Mouse (Mus musculus) liver, embryonic 14.5 days (tissue): ENCODE results near the gene Nrxn1. TPM values are rescaled to one million over a fixed set of nuclear protein-coding genes. Genes with fewer than 3 reads are reported as not detected.

ENCODE experiments used
- ATAC-seq: fragments of 200-750 bp; cut with Nextera tagmentation; 2 replicates; pipeline ENCODE4 v1.8.0; 2017; ENCODE audit warnings: moderate number of reproducible peaks, mild to moderate bottlenecking, moderate library complexity; ENCODE audit not compliant: insufficient read depth
- DNase-seq, 3 experiments: peaks; one replicate each; pipeline ENCODE4 v3.0.0-alpha.2; 2012 to 2013; ENCODE audit warnings: low read depth in 3 of 3, low spot score in 3 of 3
- H3K27ac ChIP-seq: fragments of 300-500 bp; sonication (generic); 2 replicates; pipeline ENCODE4 v1.5.1; 2014; ENCODE audit warnings: moderate library complexity, mild to moderate bottlenecking, control low read depth, inconsistent platforms
- H3K27me3 ChIP-seq: fragments of 300-500 bp; sonication (generic); 2 replicates; pipeline ENCODE4 v1.6.1; 2014; ENCODE audit warnings: mild to moderate bottlenecking, low read length, moderate library complexity; ENCODE audit not compliant: control insufficient read depth, insufficient read depth
- H3K36me3 ChIP-seq: fragments of 300-500 bp; sonication (generic); replicated peaks from 2 replicates; pipeline ENCODE4 v1.6.1; 2014; ENCODE audit warnings: low read depth; ENCODE audit not compliant: control insufficient read depth, insufficient read depth
- H3K4me1 ChIP-seq, 2 experiments: fragments of 200-500 bp in 1 of 2; fragments of 300-500 bp in 1 of 2; sonication (generic) in 1 of 2; replicated peaks; 2 replicates each; pipeline ENCODE4 v1.6.1; 2012 to 2014; ENCODE audit warnings: antibody characterized with exemption in 1 of 2, inconsistent platforms in 1 of 2, low read length in 1 of 2; ENCODE audit not compliant: control insufficient read depth in 2 of 2, insufficient read depth in 2 of 2
- H3K4me2 ChIP-seq: fragments of 300-500 bp; sonication (generic); 2 replicates; pipeline ENCODE4 v1.6.1; 2014; ENCODE audit warnings: low read depth, mild to moderate bottlenecking, control low read depth, moderate library complexity
- H3K4me3 ChIP-seq, 2 experiments: fragments of 200-500 bp in 1 of 2; fragments of 300-500 bp in 1 of 2; sonication (generic) in 1 of 2; 2 replicates each; pipeline ENCODE4 v1.5.1; 2012 to 2014; ENCODE audit warnings: low read depth in 2 of 2, low read length in 2 of 2, mild to moderate bottlenecking in 2 of 2, control low read depth in 1 of 2, inconsistent platforms in 1 of 2, moderate library complexity in 1 of 2; ENCODE audit not compliant: insufficient read depth in 1 of 2
- H3K9ac ChIP-seq: fragments of 300-500 bp; sonication (generic); replicated peaks from 2 replicates; pipeline ENCODE4 v1.6.1; 2014; ENCODE audit warnings: mild to moderate bottlenecking, control low read depth, moderate library complexity
- H3K9me3 ChIP-seq: fragments of 300-500 bp; sonication (generic); 2 replicates; pipeline ENCODE4 v1.6.1; 2016; ENCODE audit warnings: low read length, mixed read lengths; ENCODE audit not compliant: control insufficient read depth
- CTCF ChIP-seq: IDR thresholded peaks from 2 replicates; pipeline ENCODE4 v1.5.1; 2016; ENCODE audit warnings: antibody characterized with exemption, low read depth, control low read depth
- EP300 ChIP-seq: IDR thresholded peaks from 2 replicates; pipeline ENCODE4 v1.6.1; 2016; ENCODE audit warnings: antibody characterized with exemption, low read depth
- WGBS: fragments of 180-500 bp; shearing (Covaris S2); extraction: QIAGEN DNeasy Blood & Tissue Kit; methylation state at CpG from one replicate; pipeline ENCODE4 v1.1.7; 2014; ENCODE audit not compliant: insufficient replicate concordance; 5-methylcytosine and 5-hydroxymethylcytosine counted together
- polyA plus RNA-seq, 2 experiments: library from polyadenylated mRNA; depleted of rRNA in 1 of 2; stranded (reverse) in 1 of 2; unstranded in 1 of 2; fragments of >200 nt; fragmentation: Nextera tagmentation in 1 of 2; extraction: Ambion mirVana in 1 of 2; gene quantifications; 2 replicates each; pipeline versions ENCODE4 v1.2.1 to v1.2.3; 2012 to 2014

Gene Nrxn1
- polyA plus RNA-seq, 2 experiments = 0.03 to 0.14 TPM

GRCm38 (mm10) chr17:90569877-90570276 lies 523.0 kb downstream of the Nrxn1 start:
- H3K27ac ChIP-seq = no peak overlapping the region
- DNase-seq (no peak), ATAC-seq (no peak)
- TF ChIP-seq EP300 (no peak), CTCF (no peak)
- no peaks in the 10 kb centered on the region for H3K9me3 ChIP-seq
- 47% methylated on average over 2 of the region's 2 CpGs for WGBS
- no peaks in the 10 kb centered on the region for H3K27me3 ChIP-seq
- H3K4me3 ChIP-seq = no peak overlapping the region
- no peak overlapping the region for H3K4me2 ChIP-seq
- no peaks in the 10 kb centered on the region for H3K36me3 ChIP-seq
- no peak overlapping the region for H3K9ac ChIP-seq
- H3K4me1 ChIP-seq = no peaks in the 10 kb centered on the region

DNA sequence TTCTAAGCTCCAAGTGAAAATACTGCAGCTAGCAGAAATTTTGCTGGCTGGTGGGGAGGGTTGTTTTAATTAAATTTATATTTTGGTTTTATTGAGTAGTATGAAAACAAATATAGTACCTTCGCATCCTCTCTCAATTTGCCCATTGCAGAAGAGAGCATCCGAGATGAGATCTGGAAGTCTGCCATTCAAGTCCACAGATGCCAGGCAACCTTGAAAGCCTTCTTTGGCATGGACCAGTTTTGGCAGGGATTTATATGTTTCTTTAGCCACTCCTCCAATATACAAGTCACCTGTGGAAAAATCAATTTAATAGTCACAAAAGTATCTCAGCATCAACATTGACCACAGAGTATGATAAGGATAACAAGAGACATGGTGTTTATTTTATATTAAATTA lies 527.7 kb downstream of the Nrxn1 start:
- no peak overlapping the region for H3K9ac ChIP-seq
- DNase-seq (no peak), ATAC-seq (no peak)
- no peaks in the 10 kb centered on the region for H3K4me1 ChIP-seq
- H3K27me3 ChIP-seq = no peaks in the 10 kb centered on the region
- no peak overlapping the region for H3K4me2 ChIP-seq
- no peaks in the 10 kb centered on the region for H3K36me3 ChIP-seq
- no peak overlapping the region for H3K4me3 ChIP-seq
- no peaks in the 10 kb centered on the region for H3K9me3 ChIP-seq
- H3K27ac ChIP-seq = no peak overlapping the region
- WGBS = 61% methylated on average over 2 of the region's 2 CpGs
- TF ChIP-seq CTCF (no peak), EP300 (no peak)

DNA sequence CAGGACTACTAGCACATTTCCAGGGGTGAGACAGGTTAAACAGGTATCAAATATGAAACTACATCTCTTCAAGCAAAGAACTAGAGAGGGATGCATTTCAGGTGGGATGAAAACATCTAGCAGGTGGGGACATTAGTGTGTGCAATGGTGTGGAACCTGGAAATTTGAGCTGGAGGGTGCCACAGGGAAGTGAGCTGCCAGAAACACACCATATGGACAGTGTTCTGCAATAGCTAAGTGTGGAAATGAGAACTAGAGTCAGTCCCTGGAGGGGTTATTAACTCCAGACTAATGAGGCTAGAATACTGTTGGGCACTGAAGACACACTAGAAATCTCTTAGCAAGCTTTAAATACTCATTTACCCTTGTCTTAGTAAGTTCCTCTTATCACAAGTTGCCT lies 536.5 kb downstream of the Nrxn1 start:
- Histone ChIP-seq H3K4me3 (no peak overlapping the region), H3K4me2 (no peak overlapping the region), H3K4me1 (no peaks in the 10 kb centered on the region), H3K36me3 (no peaks in the 10 kb centered on the region), H3K9ac (no peak overlapping the region), H3K9me3 (no peaks in the 10 kb centered on the region), H3K27ac (no peak overlapping the region), H3K27me3 (no peaks in the 10 kb centered on the region)
- no peak for DNase-seq
- ATAC-seq = no peak
- TF ChIP-seq CTCF = no peak
- TF ChIP-seq EP300 = no peak

DNA sequence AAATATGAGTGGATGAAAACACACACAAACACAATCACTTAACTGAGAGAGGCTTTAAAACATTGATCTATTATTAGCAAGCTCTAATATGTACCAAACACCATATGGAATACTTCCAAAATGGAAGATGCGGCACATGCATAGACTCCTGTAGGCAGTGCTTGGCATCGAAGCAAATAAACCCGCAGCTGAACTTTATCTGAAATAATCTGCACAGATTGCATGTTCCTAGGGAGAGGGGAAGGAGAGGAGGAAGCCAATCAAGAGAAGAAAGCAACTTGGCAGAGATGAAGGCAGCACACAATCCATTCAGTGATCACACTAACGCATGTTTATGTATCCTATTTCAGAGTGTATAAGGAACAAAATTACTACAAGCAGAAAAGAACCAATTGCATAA lies 542.5 kb downstream of the Nrxn1 start:
- no peak for TF ChIP-seq EP300
- TF ChIP-seq CTCF = no peak
- Histone ChIP-seq H3K9ac (no peak overlapping the region), H3K9me3 (no peaks in the 10 kb centered on the region), H3K27me3 (no peaks in the 10 kb centered on the region), H3K4me1 (no peaks in the 10 kb centered on the region), H3K4me3 (no peak overlapping the region), H3K4me2 (no peak overlapping the region), H3K27ac (no peak overlapping the region), H3K36me3 (no peaks in the 10 kb centered on the region)
- 75% methylated on average over 4 of the region's 4 CpGs for WGBS
- ATAC-seq (no peak), DNase-seq (no peak)

DNA sequence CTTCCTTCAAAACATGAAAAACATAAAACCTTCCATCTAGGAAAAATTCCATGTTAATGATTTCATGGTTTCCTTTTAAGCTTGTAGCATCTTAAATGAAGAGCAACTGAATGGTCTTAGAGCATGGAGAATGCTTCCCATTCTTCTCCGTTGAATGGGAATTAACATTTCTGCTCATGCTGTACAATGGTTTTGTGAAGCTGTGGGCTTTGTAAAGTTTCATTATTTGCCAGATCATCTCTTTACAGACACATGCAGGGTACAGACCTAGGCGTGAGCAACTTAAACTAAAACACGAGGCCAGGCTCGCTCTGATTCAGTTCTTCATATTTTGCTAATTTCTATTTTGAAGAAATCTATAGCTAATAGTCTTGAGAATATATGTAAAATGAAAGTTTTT lies 546.1 kb downstream of the Nrxn1 start:
- no peak for ATAC-seq
- H3K4me3 ChIP-seq = no peak overlapping the region
- H3K27ac ChIP-seq = no peak overlapping the region
- TF ChIP-seq EP300 (no peak), CTCF (no peak)
- H3K36me3 ChIP-seq = no peaks in the 10 kb centered on the region
- WGBS = 64% methylated on average over 4 of the region's 4 CpGs
- no peak for DNase-seq
- H3K4me2 ChIP-seq = no peak overlapping the region
- H3K9me3 ChIP-seq = no peaks in the 10 kb centered on the region
- no peak overlapping the region for H3K9ac ChIP-seq
- no peaks in the 10 kb centered on the region for H3K4me1 ChIP-seq
- no peaks in the 10 kb centered on the region for H3K27me3 ChIP-seq
